Mouse (Mus musculus) kidney, embryonic 14.5 days (tissue): Measurements from ENCODE around the gene Col4a4. TPM values are rescaled to one million over a fixed set of nuclear protein-coding genes. Genes with fewer than 3 reads are reported as not detected.

ENCODE experiments used
- ATAC-seq: fragments of 200-750 bp; cut with Nextera tagmentation; 2 replicates; pipeline ENCODE4 v1.8.0; 2017; ENCODE audit warnings: moderate number of reproducible peaks, mild to moderate bottlenecking, moderate TSS enrichment, moderate library complexity; ENCODE audit not compliant: low FRiP score, low TSS enrichment
- H3K27ac ChIP-seq: fragments of 300-500 bp; sonication (generic); 2 replicates; pipeline ENCODE4 v1.5.1; 2014; ENCODE audit warnings: low read depth, mild to moderate bottlenecking, low read length, moderate library complexity, mixed read lengths
- H3K27me3 ChIP-seq: fragments of 300-500 bp; sonication (generic); 2 replicates; pipeline ENCODE4 v1.6.1; 2014; ENCODE audit warnings: mild to moderate bottlenecking, low read length; ENCODE audit not compliant: control insufficient read depth, insufficient read depth
- H3K36me3 ChIP-seq: fragments of 300-500 bp; sonication (generic); 2 replicates; pipeline ENCODE4 v1.6.1; 2014; ENCODE audit warnings: low read length, mixed read lengths; ENCODE audit not compliant: control insufficient read depth, insufficient read depth
- H3K4me1 ChIP-seq: fragments of 300-500 bp; sonication (generic); 2 replicates; pipeline ENCODE4 v1.6.1; 2014; ENCODE audit warnings: low read length, mixed read lengths; ENCODE audit not compliant: control insufficient read depth, insufficient read depth
- H3K4me2 ChIP-seq: fragments of 300-500 bp; sonication (generic); replicated peaks from 2 replicates; pipeline ENCODE4 v1.6.1; 2014; ENCODE audit warnings: low read depth, mild to moderate bottlenecking, low read length
- H3K4me3 ChIP-seq: fragments of 300-500 bp; sonication (generic); 2 replicates; pipeline ENCODE4 v1.5.1; 2014; ENCODE audit warnings: mild to moderate bottlenecking, low read length
- H3K9ac ChIP-seq: fragments of 300-500 bp; sonication (generic); 2 replicates; pipeline ENCODE4 v1.6.1; 2014; ENCODE audit warnings: low read depth, mild to moderate bottlenecking, low read length, moderate library complexity
- H3K9me3 ChIP-seq: fragments of 300-500 bp; sonication (generic); 2 replicates; pipeline ENCODE4 v1.6.1; 2016; ENCODE audit warnings: low read length; ENCODE audit not compliant: control insufficient read depth
- WGBS: fragments of 180-500 bp; shearing (Covaris S2); extraction: QIAGEN DNeasy Blood & Tissue Kit; methylation state at CpG from one replicate; pipeline ENCODE4 v1.1.7; 2014; 5-methylcytosine and 5-hydroxymethylcytosine counted together
- polyA plus RNA-seq: library from polyadenylated mRNA; unstranded; fragments of >200 nt; fragmentation: Nextera tagmentation; extraction: Ambion mirVana; gene quantifications from 2 replicates; pipeline ENCODE4 v1.2.1, GENCODE M21; 2014

The Col4a4 gene
- polyA plus RNA-seq, 1 experiment from 2014 or later, result 1.0 TPM

- no peaks in the 10 kb centered on the region for H3K9me3 ChIP-seq
- no peak for ATAC-seq
- peaks cover 15% of the 10 kb centered on the region; the same call in 1 of the 2 replicates for H3K4me1 ChIP-seq
- H3K27ac ChIP-seq, result no peak overlapping the region
- no peaks in the 10 kb centered on the region for H3K36me3 ChIP-seq
- no peak overlapping the region for H3K4me3 ChIP-seq
- H3K27me3 ChIP-seq, result no peaks in the 10 kb centered on the region
- no peak overlapping the region for H3K4me2 ChIP-seq
- H3K9ac ChIP-seq, result no peak overlapping the region
- 90% methylated on average over 5 of the region's 5 CpGs for WGBS
These were observed 33.3 kb upstream of the Col4a4 start for GRCm38 (mm10) chr1:82619981-82620380.

- Histone ChIP-seq H3K27ac (no peak overlapping the region), H3K9ac (no peak overlapping the region), H3K4me2 (no peak overlapping the region), H3K4me1 (peaks cover 15% of the 10 kb centered on the region; the same call in 1 of the 2 replicates), H3K4me3 (no peak overlapping the region), H3K36me3 (no peaks in the 10 kb centered on the region), H3K27me3 (no peaks in the 10 kb centered on the region), H3K9me3 (no peaks in the 10 kb centered on the region)
- no peak for ATAC-seq
- WGBS, result 75% methylated on average over 5 of the region's 5 CpGs
These were observed 31.9 kb upstream of the Col4a4 start for GRCm38 (mm10) chr1:82618592-82618991.

- H3K4me3 ChIP-seq, result no peak overlapping the region
- no peak overlapping the region for H3K4me2 ChIP-seq
- ATAC-seq, result no peak
- peaks cover 15% of the 10 kb centered on the region; the same call in 1 of the 2 replicates for H3K4me1 ChIP-seq
- H3K27me3 ChIP-seq, result no peaks in the 10 kb centered on the region
- WGBS, result 45% methylated on average over 5 of the region's 5 CpGs
- H3K36me3 ChIP-seq, result no peaks in the 10 kb centered on the region
- no peaks in the 10 kb centered on the region for H3K9me3 ChIP-seq
- H3K27ac ChIP-seq, result no peak overlapping the region; the same call in 1 of the 2 replicates
- H3K9ac ChIP-seq, result no peak overlapping the region
These were observed 31.4 kb upstream of the Col4a4 start for GRCm38 (mm10) chr1:82618001-82618400.

GRCm38 (mm10) chr1:82612061-82612660, 25.5 kb upstream of the Col4a4 start:
- peaks cover 4% of the 10 kb centered on the region; the same call in 1 of the 2 replicates for H3K4me1 ChIP-seq
- no peaks in the 10 kb centered on the region for H3K36me3 ChIP-seq
- no peak overlapping the region for H3K27ac ChIP-seq
- H3K27me3 ChIP-seq, result no peaks in the 10 kb centered on the region
- 45% methylated on average over 9 of the region's 9 CpGs for WGBS
- no peak overlapping the region for H3K4me2 ChIP-seq
- 0 out of 2 replicates have a peak, but pooled peaks have one; percentile 57 for ATAC-seq
- no peaks in the 10 kb centered on the region for H3K9me3 ChIP-seq
- no peak overlapping the region for H3K4me3 ChIP-seq
- H3K9ac ChIP-seq, result no peak overlapping the region

GRCm38 (mm10) chr1:82608646-82609262, 22.1 kb upstream of the Col4a4 start:
- no peaks in the 10 kb centered on the region for H3K4me1 ChIP-seq

GRCm38 (mm10) chr1:82605856-82606255, 19.2 kb upstream of the Col4a4 start:
- no peak overlapping the region for H3K4me3 ChIP-seq
- no peak for ATAC-seq
- no peaks in the 10 kb centered on the region for H3K9me3 ChIP-seq
- H3K4me1 ChIP-seq, result no peaks in the 10 kb centered on the region
- H3K36me3 ChIP-seq, result no peaks in the 10 kb centered on the region
- no peak overlapping the region for H3K9ac ChIP-seq
- H3K27ac ChIP-seq, result no peak overlapping the region
- no peaks in the 10 kb centered on the region for H3K27me3 ChIP-seq
- 82% methylated on average over 7 of the region's 7 CpGs for WGBS
- H3K4me2 ChIP-seq, result no peak overlapping the region

More at GRCm38 (mm10) chr1:82608646-82609262, 22.1 kb upstream of the Col4a4 start:
- 72% methylated on average over 9 of the region's 9 CpGs for WGBS
- ATAC-seq, result no peak
- no peaks in the 10 kb centered on the region for H3K27me3 ChIP-seq
- no peak overlapping the region for H3K4me3 ChIP-seq
- H3K27ac ChIP-seq, result no peak overlapping the region
- H3K9ac ChIP-seq, result no peak overlapping the region
- no peaks in the 10 kb centered on the region for H3K36me3 ChIP-seq
- no peak overlapping the region for H3K4me2 ChIP-seq
- no peaks in the 10 kb centered on the region for H3K9me3 ChIP-seq

GRCm38 (mm10) chr1:82605347-82605746, 18.7 kb upstream of the Col4a4 start:
- ATAC-seq, result no peak
- Histone ChIP-seq H3K27me3 (no peaks in the 10 kb centered on the region), H3K4me3 (no peak overlapping the region), H3K4me2 (no peak overlapping the region), H3K4me1 (no peaks in the 10 kb centered on the region), H3K27ac (no peak overlapping the region), H3K9me3 (no peaks in the 10 kb centered on the region), H3K36me3 (no peaks in the 10 kb centered on the region), H3K9ac (no peak overlapping the region)
- 84% methylated on average over 7 of the region's 7 CpGs for WGBS

GRCm38 (mm10) chr1:82603198-82603950, 16.7 kb upstream of the Col4a4 start:
- no peak overlapping the region for H3K4me3 ChIP-seq
- no peaks in the 10 kb centered on the region for H3K4me1 ChIP-seq
- no peak overlapping the region for H3K27ac ChIP-seq
- ATAC-seq, result no peak
- 64% methylated on average over 7 of the region's 7 CpGs for WGBS
- H3K36me3 ChIP-seq, result no peaks in the 10 kb centered on the region
- no peaks in the 10 kb centered on the region for H3K9me3 ChIP-seq
- H3K9ac ChIP-seq, result no peak overlapping the region
- H3K27me3 ChIP-seq, result no peaks in the 10 kb centered on the region
- no peak overlapping the region for H3K4me2 ChIP-seq
